Mouse (Mus musculus) testis, adult 2 months (tissue): ENCODE measurements around the gene Gm20867. TPM values are rescaled to one million over a fixed set of nuclear protein-coding genes. Genes with fewer than 3 reads are reported as not detected.
"Not testable (repeated sequence)": the region's sequence is repeated elsewhere in the genome, so short reads cannot be mapped to it uniquely, and the experiment has no call there.

Experiments
- H3K27ac ChIP-seq: fragments of 200-500 bp; 2 replicates; pipeline ENCODE4 v1.5.1; 2012; ENCODE audit warnings: low read depth, low read length; ENCODE audit not compliant: control insufficient read depth, insufficient read depth
- H3K27me3 ChIP-seq: fragments of 200-500 bp; 2 replicates; pipeline ENCODE4 v1.6.1; 2012; ENCODE audit warnings: mild to moderate bottlenecking, low read length, moderate library complexity; ENCODE audit not compliant: control insufficient read depth, insufficient read depth
- H3K36me3 ChIP-seq: fragments of 200-500 bp; 2 replicates; pipeline ENCODE4 v1.6.1; 2012; ENCODE audit warnings: mild to moderate bottlenecking, low read length; ENCODE audit not compliant: control insufficient read depth, insufficient read depth
- H3K4me1 ChIP-seq: fragments of 200-500 bp; 2 replicates; pipeline ENCODE4 v1.6.1; 2012; ENCODE audit warnings: low read length; ENCODE audit not compliant: control insufficient read depth, insufficient read depth
- H3K4me3 ChIP-seq: fragments of 200-500 bp; 2 replicates; pipeline ENCODE4 v1.5.1; 2012; ENCODE audit warnings: low read depth, mild to moderate bottlenecking, low read length, moderate library complexity, mixed read lengths; ENCODE audit not compliant: control insufficient read depth
- polyA plus RNA-seq: library from polyadenylated mRNA; depleted of rRNA; stranded (reverse); fragments of >200 nt; gene quantifications from 2 replicates; pipeline ENCODE4 v1.2.3, GENCODE M21; 2012; rRNA removed

The Gm20867 gene
- not detected in 2 replicates for polyA plus RNA-seq

GRCm38 (mm10) chrY:77963104-77963503 lies at the start of gene Gm20867:
Gene Gm20867 (minus strand): TSS chrY:77963204.
- H3K27ac ChIP-seq, H3K27me3 ChIP-seq, H3K4me1 ChIP-seq, H3K36me3 ChIP-seq, H3K4me3 ChIP-seq: not testable (repeated sequence)

Other genes starting within 250 kb of the Gm20867 start
- gene Gm29564, start 249.8 kb upstream of the Gm20867 start, polyA plus RNA-seq: 0.17 and 0.19 TPM in 2 replicates